Mouse (Mus musculus): Measurements from ENCODE around the gene Grip2.

DNA sequence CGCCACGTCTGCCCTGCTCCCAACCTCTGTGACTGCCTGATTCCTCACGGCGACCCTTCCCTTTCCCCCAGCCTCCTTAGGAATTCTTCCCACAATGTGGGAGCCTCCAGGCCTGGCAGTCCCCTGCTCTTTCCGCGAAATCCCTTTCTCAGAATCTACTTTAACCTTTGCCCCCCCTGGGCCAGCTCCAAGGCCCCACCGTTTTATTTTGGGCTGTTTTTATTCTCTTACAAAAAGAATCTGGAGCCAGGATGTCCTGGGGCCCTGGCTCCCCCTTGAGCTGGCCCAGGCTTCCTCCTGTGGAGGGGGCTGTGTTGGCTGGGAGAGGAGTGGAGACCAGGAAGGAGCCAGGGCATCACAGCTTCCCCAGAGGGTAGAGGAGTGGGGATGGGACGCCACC is 74.2 kb downstream of the Grip2 start:
- TF ChIP-seq POLR2A (IDR thresholded peaks at IDR 0.05; ENCODE audit: insufficient read depth, low read depth, low read length) (no peak), CTCF (IDR thresholded peaks at IDR 0.05) (no peak)
